ENCODE assay signal across 9 mouse cellular contexts in genomic region chr5:142902506-142903314, GRCm38 (mm10). TPM values are rescaled to one million over a fixed set of nuclear protein-coding genes. Genes with fewer than 3 reads are reported as not detected.
A peak's percentile ranks its signal among the peaks of the same experiment; 100 is the strongest.
DNase-seq lines count a peak whose midpoint lies in the region; ATAC-seq and TF ChIP-seq lines count a peak whose summit lies in the region.
"Had no signal": no experiment of that assay in that cellular context is flagged by ENCODE, and none has a peak within 500 bp of the region (broad histone marks: within the 10 kb centered on the region; RNA-seq: fewer than 3 reads in every experiment).

No protein-coding gene starts in this region.

- H3K4me3 ChIP-seq in lung, adult 2 months (replicated peaks; ENCODE audit: extremely low read depth, low read depth, low read length) = no peak overlapping the region
- H3K4me3 ChIP-seq in embryonic facial prominence, embryonic 10.5 days = peak overlapping the region; percentile 34; the same call in 1 of the 2 replicates
- H3K4me3 ChIP-seq in hindbrain, postnatal 0 days (ENCODE audit: low read length) = 0 out of 2 replicates have a peak overlapping the region, but pooled peaks have one; percentile 8
- peak overlapping the region; percentile 17 for H3K4me3 ChIP-seq in neural tube, embryonic 13.5 days

- H3K27me3 ChIP-seq in embryonic facial prominence, embryonic 10.5 days (replicated peaks; ENCODE audit: low read depth, poor library complexity, severe bottlenecking) = no peaks in the 10 kb centered on the region; the same call in 1 of the 2 replicates
- no peaks in the 10 kb centered on the region for H3K27me3 ChIP-seq in hindbrain, postnatal 0 days (ENCODE audit: insufficient read depth, low read length)
- no peaks in the 10 kb centered on the region for H3K27me3 ChIP-seq in neural tube, embryonic 13.5 days

- H3K9ac ChIP-seq in hindbrain, postnatal 0 days (replicated peaks; ENCODE audit: low read length) = no peak overlapping the region
- peak overlapping the region; percentile 56 for H3K9ac ChIP-seq in neural tube, embryonic 13.5 days

- H3K9me3 ChIP-seq in embryonic facial prominence, embryonic 10.5 days = no peaks in the 10 kb centered on the region
- H3K9me3 ChIP-seq in hindbrain, postnatal 0 days (ENCODE audit: low read length) = no peaks in the 10 kb centered on the region
- no peaks in the 10 kb centered on the region for H3K9me3 ChIP-seq in neural tube, embryonic 13.5 days

- no peak overlapping the region for H3K27ac ChIP-seq in embryonic facial prominence, embryonic 10.5 days (replicated peaks)
- no peak overlapping the region for H3K27ac ChIP-seq in hindbrain, postnatal 0 days
- peak overlapping the region; percentile 64 for H3K27ac ChIP-seq in neural tube, embryonic 13.5 days (replicated peaks)

- no peak for TF ChIP-seq CTCF in lung, adult 2 months (IDR thresholded peaks at IDR 0.05; ENCODE audit: insufficient read depth, low read length)
- TF ChIP-seq CTCF in hindbrain, postnatal 0 days (IDR thresholded peaks at IDR 0.05; ENCODE audit: low read depth) = no peak

- H3K4me2 ChIP-seq in hindbrain, postnatal 0 days (ENCODE audit: low read depth, low read length) = no peak overlapping the region
- peak overlapping the region; percentile 84 for H3K4me2 ChIP-seq in neural tube, embryonic 13.5 days

- TF ChIP-seq POLR2A in lung, adult 2 months (IDR thresholded peaks at IDR 0.05; ENCODE audit: borderline replicate concordance, extremely low read depth, low read depth, low read length) = peak; percentile 76; the same call in 1 of the 2 replicates

- H3K4me1 ChIP-seq in lung, adult 2 months (ENCODE audit: control insufficient read depth, insufficient read depth, low read length) = peaks cover 13% of the 10 kb centered on the region
- H3K4me1 ChIP-seq in embryonic facial prominence, embryonic 10.5 days = peaks cover 28% of the 10 kb centered on the region
- H3K4me1 ChIP-seq in hindbrain, postnatal 0 days (ENCODE audit: insufficient read depth, low read length) = peaks cover 9% of the 10 kb centered on the region
- H3K4me1 ChIP-seq in neural tube, embryonic 13.5 days (replicated peaks) = peaks cover 39% of the 10 kb centered on the region

- ATAC-seq in hindbrain, postnatal 0 days = no peak
- no peak for ATAC-seq in neural tube, embryonic 13.5 days (ENCODE audit: low read depth)

- peaks cover 78% of the 10 kb centered on the region for H3K36me3 ChIP-seq in embryonic facial prominence, embryonic 10.5 days (replicated peaks)
- H3K36me3 ChIP-seq in hindbrain, postnatal 0 days (ENCODE audit: insufficient read depth, low read length) = peaks cover 52% of the 10 kb centered on the region
- peaks cover 70% of the 10 kb centered on the region for H3K36me3 ChIP-seq in neural tube, embryonic 13.5 days

- WGBS in lung, adult 2 months = 43% methylated on average over 5 of the region's 5 CpGs
- 57% methylated on average over 5 of the region's 5 CpGs for whole genome bisulfite sequencing in embryonic facial prominence, embryonic 10.5 days
- WGBS in hindbrain, postnatal 0 days = 54% methylated on average over 5 of the region's 5 CpGs
- WGBS in neural tube, embryonic 13.5 days = 63% methylated on average over 5 of the region's 5 CpGs

- peak; percentile 24 for DNase-seq in lung, adult 2 months
- DNase-seq in lung, adult 18-20 months = no peak
- peak; percentile 39 for DNase-seq in embryonic facial prominence, embryonic 10.5 days (ENCODE audit: low spot score)
- no peak for DNase-seq in hindbrain, postnatal 0 days (ENCODE audit: low spot score)
- DNase-seq in adrenal gland, postnatal 25 days = no peak
- DNase-seq in cerebellum, adult 8-10 months = no peak
- DNase-seq in frontal cortex, postnatal 10 days (ENCODE audit: low spot score in 2 of 2) = no peak

RNA-seq across cellular contexts. Expression of gene Actb, which starts 3.8 kb away (rescaled TPM):
- polyA plus RNA-seq in lung, adult 2 months (2012; rRNA removed) = 5,708 and 6,451 TPM in 2 replicates
- polyA plus RNA-seq in embryonic facial prominence, embryonic 10.5 days (2016; fragmentation: Nextera tagmentation; extraction: Ambion mirVana) = 15,960 and 16,856 TPM in 2 replicates
- 5,437 and 5,693 TPM in 2 replicates for total RNA-seq in hindbrain, postnatal 0 days (2014; rRNA removed)
- polyA plus RNA-seq in hindbrain, postnatal 0 days (2015; fragmentation: Nextera tagmentation; extraction: Ambion mirVana) = 15,098 and 15,291 TPM in 2 replicates
- polyA plus RNA-seq in neural tube, embryonic 13.5 days (2015; fragmentation: Nextera tagmentation; extraction: Ambion mirVana) = 15,088 and 16,772 TPM in 2 replicates
- total RNA-seq in adrenal gland, postnatal 25 days (2021) = 2,846 and 3,181 TPM in 2 replicates

RNA-seq across cellular contexts. Expression of gene Fbxl18, which starts 7.5 kb away (rescaled TPM):
- 21.3 and 22.5 TPM in 2 replicates for polyA plus RNA-seq in lung, adult 2 months (2012; rRNA removed)
- 25.6 and 25.9 TPM in 2 replicates for polyA plus RNA-seq in embryonic facial prominence, embryonic 10.5 days (2016; fragmentation: Nextera tagmentation; extraction: Ambion mirVana)
- 68.6 and 73.8 TPM in 2 replicates for total RNA-seq in hindbrain, postnatal 0 days (2014; rRNA removed)
- polyA plus RNA-seq in hindbrain, postnatal 0 days (2015; fragmentation: Nextera tagmentation; extraction: Ambion mirVana) = 28.0 and 31.4 TPM in 2 replicates
- 25.5 and 28.2 TPM in 2 replicates for polyA plus RNA-seq in neural tube, embryonic 13.5 days (2015; fragmentation: Nextera tagmentation; extraction: Ambion mirVana)
- 14.5 and 19.8 TPM in 2 replicates for total RNA-seq in adrenal gland, postnatal 25 days (2021)

RNA-seq across cellular contexts. Expression of gene Fscn1, which starts 57.4 kb away (rescaled TPM):
- polyA plus RNA-seq in lung, adult 2 months (2012; rRNA removed) = 21.0 and 26.3 TPM in 2 replicates
- 759 and 790 TPM in 2 replicates for polyA plus RNA-seq in embryonic facial prominence, embryonic 10.5 days (2016; fragmentation: Nextera tagmentation; extraction: Ambion mirVana)
- total RNA-seq in hindbrain, postnatal 0 days (2014; rRNA removed) = 613 and 715 TPM in 2 replicates
- 412 and 457 TPM in 2 replicates for polyA plus RNA-seq in hindbrain, postnatal 0 days (2015; fragmentation: Nextera tagmentation; extraction: Ambion mirVana)
- polyA plus RNA-seq in neural tube, embryonic 13.5 days (2015; fragmentation: Nextera tagmentation; extraction: Ambion mirVana) = 517 and 659 TPM in 2 replicates
- 36.1 and 51.3 TPM in 2 replicates for total RNA-seq in adrenal gland, postnatal 25 days (2021)
- total RNA-seq: neutrophil, adult 5-6 weeks had no signal

Comparison
In these comparisons a context has a peak if more than half of its experiments do, and no peak if none do; other contexts are left out.
1. DNase-seq: peak in lung, adult 2 months (single experiment) and embryonic facial prominence, embryonic 10.5 days (single experiment); none in lung, adult 18-20 months (0 of 2), hindbrain, postnatal 0 days (single experiment), adrenal gland, postnatal 25 days (single experiment), cerebellum, adult 8-10 months (single experiment) and frontal cortex, postnatal 10 days (0 of 2).
2. RNA of gene Fscn1, which starts 57.4 kb away (polyA plus RNA-seq): 759 to 790 TPM in embryonic facial prominence, embryonic 10.5 days, 517 to 659 TPM in neural tube, embryonic 13.5 days and 412 to 457 TPM in hindbrain, postnatal 0 days; 21.0 to 26.3 TPM in lung, adult 2 months; every median in the first group is over 10 times any median in the second.